Mouse (Mus musculus): ENCODE data around the gene E2f2. TPM values are rescaled to one million over a fixed set of nuclear protein-coding genes. Genes with fewer than 3 reads are reported as not detected.

The E2f2 gene
- total and polyA plus RNA-seq, 2 experiments from 2014 or later = 1.2 to 1.4 TPM

GRCm38 (mm10) chr4:136145362-136145885, 26.8 kb upstream of the E2f2 start:
- Histone ChIP-seq H3K4me3 (ENCODE audit: low read depth, low read length) (peak overlapping the region; percentile 39; the same call in 1 of the 2 replicates), H3K27ac (ENCODE audit: low read depth, low read length) (peak overlapping the region; percentile 57; the same call in 1 of the 2 replicates), H3K9ac (peak overlapping the region; percentile 54; the same call in 1 of the 2 replicates), H3K4me1 (ENCODE audit: insufficient read depth) (peaks cover 6% of the 10 kb centered on the region; the same call in 1 of the 2 replicates), H3K9me3 (ENCODE audit: low read length) (no peaks in the 10 kb centered on the region), H3K36me3 (ENCODE audit: insufficient read depth) (no peaks in the 10 kb centered on the region), H3K4me2 (ENCODE audit: low read depth) (peak overlapping the region; percentile 59), H3K27me3 (ENCODE audit: insufficient read depth, low read length) (0 out of 2 replicates have a peak, but pooled peaks cover 17% of the 10 kb centered on the region)
- DNase-seq = no peak
- 21% methylated on average over 11 of the region's 11 CpGs for WGBS
- ATAC-seq = no peak
- no peak for TF ChIP-seq CTCF (IDR thresholded peaks at IDR 0.05; ENCODE audit: low read depth)

GRCm38 (mm10) chr4:136145991-136146711, 26.0 kb upstream of the E2f2 start:
- 0 out of 2 replicates have a peak, but pooled peaks cover 17% of the 10 kb centered on the region for H3K27me3 ChIP-seq (ENCODE audit: insufficient read depth, low read length)
- H3K4me3 ChIP-seq (ENCODE audit: low read depth, low read length) = 0 out of 2 replicates have a peak overlapping the region, but pooled peaks have one; percentile 39
- H3K36me3 ChIP-seq (ENCODE audit: insufficient read depth) = no peaks in the 10 kb centered on the region
- DNase-seq (no peak), ATAC-seq (no peak)
- H3K9ac ChIP-seq = no peak overlapping the region
- H3K4me2 ChIP-seq (ENCODE audit: low read depth) = peak overlapping the region; percentile 59
- TF ChIP-seq CTCF (IDR thresholded peaks at IDR 0.05; ENCODE audit: low read depth) = no peak
- H3K27ac ChIP-seq (ENCODE audit: low read depth, low read length) = no peak overlapping the region
- peaks cover 6% of the 10 kb centered on the region; the same call in 1 of the 2 replicates for H3K4me1 ChIP-seq (ENCODE audit: insufficient read depth)
- H3K9me3 ChIP-seq (ENCODE audit: low read length) = no peaks in the 10 kb centered on the region
- 41% methylated on average over 7 of the region's 7 CpGs for WGBS

GRCm38 (mm10) chr4:136146712-136147154, 25.5 kb upstream of the E2f2 start:
- H3K4me2 ChIP-seq (ENCODE audit: low read depth) = no peak overlapping the region
- H3K9ac ChIP-seq = no peak overlapping the region
- H3K27ac ChIP-seq (ENCODE audit: low read depth, low read length) = no peak overlapping the region
- no peak overlapping the region for H3K4me3 ChIP-seq (ENCODE audit: low read depth, low read length)
- DNase-seq (no peak), ATAC-seq (no peak)
- TF ChIP-seq CTCF (IDR thresholded peaks at IDR 0.05; ENCODE audit: low read depth) = no peak
- WGBS = 31% methylated on average over 6 of the region's 6 CpGs
- no peaks in the 10 kb centered on the region for H3K36me3 ChIP-seq (ENCODE audit: insufficient read depth)
- H3K9me3 ChIP-seq (ENCODE audit: low read length) = no peaks in the 10 kb centered on the region
- 0 out of 2 replicates have a peak, but pooled peaks cover 17% of the 10 kb centered on the region for H3K27me3 ChIP-seq (ENCODE audit: insufficient read depth, low read length)
- H3K4me1 ChIP-seq (ENCODE audit: insufficient read depth) = peaks cover 6% of the 10 kb centered on the region; the same call in 1 of the 2 replicates

- H3K4me3 ChIP-seq (ENCODE audit: low read depth, low read length) = peak overlapping the region; percentile 49
- ATAC-seq = peak; percentile 72
- H3K9me3 ChIP-seq (ENCODE audit: low read length) = no peaks in the 10 kb centered on the region
- peak overlapping the region; percentile 44 for H3K9ac ChIP-seq
- H3K4me2 ChIP-seq (ENCODE audit: low read depth) = peak overlapping the region; percentile 86
- peak; percentile 79 for DNase-seq
- H3K4me1 ChIP-seq (ENCODE audit: insufficient read depth) = peaks cover 4% of the 10 kb centered on the region; the same call in 1 of the 2 replicates
- H3K36me3 ChIP-seq (ENCODE audit: insufficient read depth) = no peaks in the 10 kb centered on the region
- no peak overlapping the region for H3K27ac ChIP-seq (ENCODE audit: low read depth, low read length)
- WGBS = 4% methylated on average over 24 of the region's 48 CpGs
- TF ChIP-seq CTCF (IDR thresholded peaks at IDR 0.05; ENCODE audit: low read depth) = no peak
- 0 out of 2 replicates have a peak, but pooled peaks cover 17% of the 10 kb centered on the region for H3K27me3 ChIP-seq (ENCODE audit: insufficient read depth, low read length)
These were observed 24.6 kb upstream of the E2f2 start for GRCm38 (mm10) chr4:136147436-136148135.

GRCm38 (mm10) chr4:136148342-136149044, 23.7 kb upstream of the E2f2 start:
- H3K27me3 ChIP-seq (ENCODE audit: insufficient read depth, low read length) = 0 out of 2 replicates have a peak, but pooled peaks cover 17% of the 10 kb centered on the region
- H3K9me3 ChIP-seq (ENCODE audit: low read length) = no peaks in the 10 kb centered on the region
- peak; percentile 21; the same call in 1 of the 2 replicates for TF ChIP-seq CTCF (IDR thresholded peaks at IDR 0.05; ENCODE audit: low read depth)
- H3K36me3 ChIP-seq (ENCODE audit: insufficient read depth) = no peaks in the 10 kb centered on the region
- peak overlapping the region; percentile 40; the same call in 1 of the 2 replicates for H3K27ac ChIP-seq (ENCODE audit: low read depth, low read length)
- DNase-seq (no peak), ATAC-seq (no peak)
- WGBS = 10% methylated on average over 31 of the region's 31 CpGs
- H3K9ac ChIP-seq = no peak overlapping the region
- peak overlapping the region; percentile 49 for H3K4me3 ChIP-seq (ENCODE audit: low read depth, low read length)
- H3K4me2 ChIP-seq (ENCODE audit: low read depth) = peak overlapping the region; percentile 86
- peaks cover 3% of the 10 kb centered on the region; the same call in 1 of the 2 replicates for H3K4me1 ChIP-seq (ENCODE audit: insufficient read depth)

- Histone ChIP-seq H3K36me3 (ENCODE audit: insufficient read depth) (no peaks in the 10 kb centered on the region), H3K27ac (ENCODE audit: low read depth, low read length) (no peak overlapping the region), H3K27me3 (ENCODE audit: insufficient read depth, low read length) (0 out of 2 replicates have a peak, but pooled peaks cover 17% of the 10 kb centered on the region), H3K9ac (no peak overlapping the region), H3K4me3 (ENCODE audit: low read depth, low read length) (no peak overlapping the region), H3K4me1 (ENCODE audit: insufficient read depth) (peaks cover 3% of the 10 kb centered on the region; the same call in 1 of the 2 replicates), H3K4me2 (ENCODE audit: low read depth) (no peak overlapping the region), H3K9me3 (ENCODE audit: low read length) (no peaks in the 10 kb centered on the region)
- ATAC-seq (no peak), DNase-seq (no peak)
- no peak for TF ChIP-seq CTCF (IDR thresholded peaks at IDR 0.05; ENCODE audit: low read depth)
- 85% methylated on average over 2 of the region's 2 CpGs for WGBS
These were observed 23.2 kb upstream of the E2f2 start for GRCm38 (mm10) chr4:136149045-136149379.
